Mouse (Mus musculus) ES-E14 (cell line): ENCODE measurements around the gene Stk40. TPM values are rescaled to one million over a fixed set of nuclear protein-coding genes. Genes with fewer than 3 reads are reported as not detected.

Source experiments
- DNase-seq: peaks from one replicate; pipeline ENCODE4 v3.0.0-alpha.2; 2013; ENCODE audit warnings: low read depth, low spot score
- H3K27ac ChIP-seq: 2 replicates; pipeline ENCODE4 v1.5.1; 2012; ENCODE audit warnings: low read depth, mild to moderate bottlenecking, low read length, moderate library complexity, mixed read lengths; ENCODE audit not compliant: poor library complexity, insufficient read depth, severe bottlenecking
- H3K36me3 ChIP-seq: 2 replicates; pipeline ENCODE4 v1.6.1; 2012; ENCODE audit warnings: mild to moderate bottlenecking, low read length, moderate library complexity, mixed read lengths; ENCODE audit not compliant: control insufficient read depth, poor library complexity, insufficient read depth, severe bottlenecking
- H3K4me1 ChIP-seq, 2 experiments: fragments of 150-350 bp in 1 of 2; sonication (generic) in 1 of 2; 2 replicates each; pipeline ENCODE4 v1.6.1; 2012; ENCODE audit warnings: low read length in 2 of 2, mild to moderate bottlenecking in 1 of 2, mixed read lengths in 1 of 2; ENCODE audit not compliant: control insufficient read depth in 2 of 2, insufficient read depth in 2 of 2, poor library complexity in 1 of 2
- H3K4me3 ChIP-seq, 2 experiments: fragments of 150-350 bp in 1 of 2; sonication (generic) in 1 of 2; 2 replicates each; pipeline ENCODE4 v1.5.1; 2012; ENCODE audit warnings: low read length in 2 of 2, low read depth in 1 of 2, mild to moderate bottlenecking in 1 of 2, mixed read lengths in 1 of 2; ENCODE audit not compliant: insufficient read depth in 1 of 2, poor library complexity in 1 of 2, severe bottlenecking in 1 of 2
- H3K9ac ChIP-seq: 2 replicates; pipeline ENCODE4 v1.6.1; 2012; ENCODE audit warnings: low read depth, mild to moderate bottlenecking, low read length, mixed read lengths; ENCODE audit not compliant: poor library complexity, insufficient read depth, severe bottlenecking
- H3K9me3 ChIP-seq: fragments of 150-350 bp; sonication (generic); 2 replicates; pipeline ENCODE4 v1.6.1; 2012; ENCODE audit warnings: low read depth, mild to moderate bottlenecking, low read length; ENCODE audit not compliant: control insufficient read depth, insufficient read depth
- CHD2 ChIP-seq: IDR thresholded peaks from 2 replicates; pipeline ENCODE4 v1.6.1; 2014; ENCODE audit warnings: mild to moderate bottlenecking, low read depth, low read length, inconsistent platforms
- HCFC1 ChIP-seq: IDR thresholded peaks from 2 replicates; pipeline ENCODE4 v1.6.1; 2012; ENCODE audit warnings: low read length, inconsistent platforms, borderline replicate concordance; ENCODE audit not compliant: insufficient read depth
- MAFK ChIP-seq: IDR thresholded peaks from 2 replicates; pipeline ENCODE4 v1.6.1; 2014; ENCODE audit warnings: mild to moderate bottlenecking, low read depth, low read length, inconsistent platforms; ENCODE audit not compliant: insufficient read depth
- ZC3H11A ChIP-seq: IDR thresholded peaks from 2 replicates; pipeline ENCODE4 v1.6.1; 2012; ENCODE audit warnings: low read depth, mild to moderate bottlenecking, inconsistent platforms, low read length, borderline replicate concordance
- ZNF384 ChIP-seq: IDR thresholded peaks from 2 replicates; pipeline ENCODE4 v1.6.1; 2012; ENCODE audit warnings: low read depth, low read length, inconsistent platforms
- in situ Hi-C, 2 experiments: fragments of 600-800 bp; cut with MboI; formaldehyde crosslinking; loops; one replicate each; pipeline ENCODE4 v1.15.1; 2025; ENCODE audit warnings: low sequenced_read_pairs in 2 of 2, inconsistent platforms in 1 of 2; ENCODE audit not compliant: unreplicated experiment in 2 of 2
- total RNA-seq: library from RNA; depleted of rRNA; stranded (reverse); fragments of 300-350 nt; gene quantifications from 2 replicates; pipeline ENCODE4 v1.2.3, GENCODE M21; 2012

The Stk40 gene
- total RNA-seq, 1 experiment: 20.2 TPM

DNA sequence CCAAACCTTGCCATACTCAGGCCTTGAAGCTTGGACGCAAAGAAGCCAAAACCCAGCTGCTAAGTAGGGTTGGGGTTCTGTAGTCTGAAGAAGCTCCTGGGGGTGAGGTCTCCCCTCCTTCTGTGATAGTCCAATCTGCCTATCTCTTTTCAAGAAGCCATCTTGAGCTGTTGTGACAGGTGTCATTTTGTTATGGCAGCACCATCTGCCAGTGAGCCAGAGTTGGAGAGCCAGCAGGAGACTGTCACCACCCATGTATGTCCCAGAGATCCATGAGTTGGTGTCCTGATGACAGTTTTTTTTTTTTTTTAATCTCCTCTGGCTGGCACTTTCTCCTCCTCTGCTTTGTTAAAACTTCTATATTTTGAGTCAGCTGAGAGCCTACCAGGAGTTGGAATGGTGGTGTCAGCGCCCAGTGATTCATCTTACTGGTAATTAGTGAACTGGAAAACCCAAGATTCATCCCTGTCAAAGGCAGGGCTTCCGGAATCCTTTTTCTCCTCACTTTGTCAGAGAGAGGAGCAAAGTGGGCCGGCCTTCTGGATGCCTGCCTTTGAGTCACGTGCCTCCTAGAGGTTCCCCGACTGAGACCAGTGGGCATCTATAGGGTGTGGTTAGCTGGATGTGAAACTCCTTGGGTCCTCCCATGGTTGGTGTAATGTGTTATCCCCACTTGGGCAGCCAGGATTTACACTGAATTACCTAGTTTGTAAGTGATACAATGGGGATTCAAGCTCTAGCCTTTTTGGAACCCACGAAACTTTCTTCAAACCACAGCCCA lies 1.5 kb upstream of the Stk40 start:
- Histone ChIP-seq H3K36me3 (peaks cover 13% of the 10 kb centered on the region; the same call in 1 of the 2 replicates), H3K4me3 (peak overlapping the region in 1 of 2 experiments; percentile 94; a peak in 2 of 4 replicates), H3K9ac (no peak overlapping the region), H3K4me1 (peaks cover 11 to 19% of the 10 kb centered on the region in 2 experiments; a peak in 3 of 4 replicates), H3K27ac (peak overlapping the region; percentile 81; the same call in 1 of the 2 replicates), H3K9me3 (no peaks in the 10 kb centered on the region)
- no peak for DNase-seq
- in situ Hi-C loops: no loop called here
- TF ChIP-seq HCFC1 (no peak), ZC3H11A (no peak), MAFK (no peak)

DNA sequence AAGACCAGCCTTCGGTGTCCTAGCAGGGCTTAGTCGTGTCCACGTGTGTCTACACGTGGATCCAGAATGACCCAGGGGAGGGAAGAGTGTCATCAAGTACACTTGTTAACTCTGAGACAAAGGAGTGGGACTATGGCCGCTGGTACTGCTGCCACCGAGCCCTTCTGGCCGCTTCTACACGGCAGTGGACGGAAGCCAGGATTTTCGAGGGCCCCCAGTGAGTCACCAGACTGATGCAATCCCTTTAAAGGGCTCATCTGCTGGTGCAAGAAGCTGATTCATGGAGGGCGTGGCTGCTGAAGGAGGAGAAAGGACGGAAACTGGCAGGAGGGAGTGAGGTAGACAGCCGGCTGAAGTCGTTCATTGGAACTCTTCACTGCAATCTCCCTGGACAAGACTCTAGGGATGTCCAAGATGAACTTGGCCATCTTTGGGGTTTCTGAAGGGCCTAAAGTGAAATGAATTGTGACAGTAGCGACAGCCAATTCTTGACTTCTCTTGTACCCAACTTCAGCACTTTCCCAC lies 638 bp upstream of the Stk40 start:
- H3K9me3 ChIP-seq: no peaks in the 10 kb centered on the region
- in situ Hi-C loops: no loop called here
- peak overlapping the region; percentile 56 to 94 for H3K4me3 ChIP-seq
- H3K9ac ChIP-seq: peak overlapping the region; percentile 65
- peaks cover 10% of the 10 kb centered on the region; the same call in 1 of the 2 replicates for H3K36me3 ChIP-seq
- H3K4me1 ChIP-seq: peaks cover 11 to 15% of the 10 kb centered on the region in 2 experiments; a peak in 3 of 4 replicates
- H3K27ac ChIP-seq: peak overlapping the region; percentile 81
- DNase-seq: no peak
- TF ChIP-seq ZC3H11A (no peak), ZNF384 (no peak), MAFK (peak; percentile 80; the same call in 1 of the 2 replicates), CHD2 (0 out of 2 replicates have a peak, but pooled peaks have one; percentile 22), HCFC1 (no peak)

DNA sequence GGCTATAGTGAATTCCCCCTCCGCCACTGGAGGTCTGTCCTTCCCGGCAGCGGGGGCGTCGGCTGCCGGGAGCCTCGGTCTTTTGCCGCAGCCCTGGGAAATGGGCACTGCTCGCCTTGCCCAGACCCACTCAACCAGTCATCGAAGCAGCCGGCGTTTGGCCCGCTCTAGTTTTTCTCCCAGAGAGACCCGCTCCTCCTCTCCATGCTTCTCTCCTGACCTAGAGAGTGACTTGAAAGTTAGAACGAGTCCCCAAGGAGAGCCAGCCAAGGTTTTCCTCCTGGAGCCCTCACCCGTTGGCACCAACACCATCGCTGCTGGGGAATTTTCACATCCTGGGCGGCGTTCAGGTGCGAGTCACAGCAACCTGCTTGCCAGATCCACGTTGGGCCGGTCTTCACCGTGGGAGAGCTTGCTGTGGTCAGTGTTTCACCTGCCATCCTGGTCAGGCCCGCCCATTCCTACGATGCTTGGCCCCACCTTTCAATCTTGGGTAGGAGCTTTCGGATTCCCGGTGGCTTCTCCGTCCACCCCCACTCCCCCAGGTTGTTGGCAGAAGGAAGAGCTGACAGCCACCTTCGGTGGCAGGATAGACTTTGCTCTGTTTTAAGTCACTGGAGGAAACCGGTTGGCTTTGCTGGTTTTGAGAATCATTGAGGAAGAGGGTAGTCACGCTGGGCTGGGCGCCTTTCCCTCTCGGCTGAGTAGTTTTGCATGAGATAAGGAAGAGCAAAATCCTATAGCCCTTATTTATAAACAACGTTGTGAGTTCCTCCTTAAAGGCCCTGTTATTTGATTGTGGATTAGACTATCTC lies 711 bp downstream of the Stk40 start:
- Histone ChIP-seq H3K36me3 (peaks cover 2% of the 10 kb centered on the region; the same call in 1 of the 2 replicates), H3K9me3 (no peaks in the 10 kb centered on the region), H3K9ac (peak overlapping the region; percentile 76), H3K27ac (peak overlapping the region; percentile 20; the same call in 1 of the 2 replicates), H3K4me3 (peak overlapping the region; percentile 84 to 94), H3K4me1 (peaks cover 16 to 20% of the 10 kb centered on the region in 2 experiments; a peak in 3 of 4 replicates)
- in situ Hi-C loops: no loop called here
- TF ChIP-seq MAFK: no peak
- no peak for TF ChIP-seq HCFC1
- no peak for TF ChIP-seq CHD2
- no peak for TF ChIP-seq ZNF384
- TF ChIP-seq ZC3H11A: no peak
- DNase-seq: no peak

DNA sequence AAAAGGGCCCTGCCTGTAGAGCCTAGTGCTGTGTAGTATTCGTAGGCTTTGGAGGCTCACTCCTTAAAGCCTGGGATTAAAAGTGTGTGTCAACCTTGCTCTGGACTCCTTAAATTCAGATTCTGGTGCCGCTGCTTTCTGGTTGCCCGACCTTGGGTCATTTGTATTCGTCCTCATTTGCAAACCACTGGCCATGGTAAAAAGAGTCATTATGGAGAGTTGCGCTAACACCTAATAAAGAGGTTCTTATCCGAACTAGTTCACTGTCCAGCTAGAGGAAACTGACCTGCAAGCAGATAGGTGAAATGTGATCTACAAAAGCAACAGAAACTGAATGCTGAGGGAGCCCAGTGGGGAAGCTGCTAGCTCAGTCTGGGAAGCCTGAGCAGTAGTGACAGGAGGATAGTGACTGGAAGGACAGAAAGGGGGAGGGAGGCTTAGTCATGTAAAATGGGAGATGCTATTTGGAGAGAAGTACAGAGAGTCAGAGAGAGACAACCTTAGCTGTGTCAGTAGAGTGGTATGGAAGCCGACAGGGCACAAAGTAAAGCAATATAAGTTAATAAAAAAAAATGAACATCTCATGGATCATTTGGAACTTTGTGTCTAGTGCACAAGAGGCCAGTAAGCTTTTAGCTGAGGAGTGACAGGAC lies 1.5 kb downstream of the Stk40 start:
- no peak overlapping the region for H3K27ac ChIP-seq
- no peak for DNase-seq
- H3K9ac ChIP-seq: no peak overlapping the region
- in situ Hi-C loops: no loop called here
- no peaks in the 10 kb centered on the region; the same call in 1 of the 2 replicates for H3K36me3 ChIP-seq
- peak overlapping the region in 1 of 2 experiments; percentile 94; a peak in 1 of 4 replicates for H3K4me3 ChIP-seq
- no peak for TF ChIP-seq ZC3H11A
- no peak for TF ChIP-seq HCFC1
- no peak for TF ChIP-seq ZNF384
- no peak for TF ChIP-seq MAFK
- no peak for TF ChIP-seq CHD2
- no peaks in the 10 kb centered on the region for H3K9me3 ChIP-seq
- peaks cover 16 to 25% of the 10 kb centered on the region in 2 experiments for H3K4me1 ChIP-seq
